Mouse (Mus musculus) stomach, postnatal 0 days (tissue): ENCODE results near the gene Gm17651. TPM values are rescaled to one million over a fixed set of nuclear protein-coding genes. Genes with fewer than 3 reads are reported as not detected.

Source experiments
- ATAC-seq: fragments of 200-750 bp; cut with Nextera tagmentation; 2 replicates; pipeline ENCODE4 v1.8.0; 2017; ENCODE audit not compliant: low FRiP score, low TSS enrichment
- DNase-seq: peaks from one replicate; pipeline ENCODE4 v3.0.0-alpha.2; 2016; ENCODE audit warnings: low spot score
- H3K27ac ChIP-seq: fragments of 300-500 bp; sonication (generic); replicated peaks from 2 replicates; pipeline ENCODE4 v1.5.1; 2014; ENCODE audit warnings: mild to moderate bottlenecking, control low read depth
- H3K27me3 ChIP-seq: fragments of 300-500 bp; sonication (generic); 2 replicates; pipeline ENCODE4 v1.6.1; 2014; ENCODE audit warnings: low read length; ENCODE audit not compliant: control insufficient read depth, insufficient read depth
- H3K36me3 ChIP-seq: fragments of 300-500 bp; sonication (generic); 2 replicates; pipeline ENCODE4 v1.6.1; 2014; ENCODE audit warnings: low read length, mixed read lengths; ENCODE audit not compliant: control insufficient read depth, insufficient read depth
- H3K4me1 ChIP-seq: fragments of 300-500 bp; sonication (generic); replicated peaks from 2 replicates; pipeline ENCODE4 v1.6.1; 2014; ENCODE audit warnings: antibody characterized with exemption; ENCODE audit not compliant: control insufficient read depth, insufficient read depth
- H3K4me2 ChIP-seq: fragments of 300-500 bp; sonication (generic); replicated peaks from 2 replicates; pipeline ENCODE4 v1.6.1; 2014; ENCODE audit warnings: low read depth, mild to moderate bottlenecking, control low read depth, moderate library complexity
- H3K4me3 ChIP-seq: fragments of 300-500 bp; sonication (generic); 2 replicates; pipeline ENCODE4 v1.5.1; 2014; ENCODE audit warnings: low read depth, low read length, control low read depth
- H3K9ac ChIP-seq: fragments of 300-500 bp; sonication (generic); 2 replicates; pipeline ENCODE4 v1.6.1; 2014; ENCODE audit warnings: mild to moderate bottlenecking, low read length, control low read depth, mixed read lengths
- H3K9me3 ChIP-seq: fragments of 300-500 bp; sonication (generic); 2 replicates; pipeline ENCODE4 v1.6.1; 2016; ENCODE audit warnings: low read length; ENCODE audit not compliant: control insufficient read depth
- CTCF ChIP-seq: IDR thresholded peaks from 2 replicates; pipeline ENCODE4 v1.5.1; 2016; ENCODE audit warnings: antibody characterized with exemption, low read depth, mild to moderate bottlenecking, moderate library complexity
- EP300 ChIP-seq: optimal IDR thresholded peaks from 2 replicates; pipeline ENCODE3; 2016; ENCODE audit warnings: antibody characterized with exemption
- WGBS: fragments of 180-500 bp; shearing (Covaris S2); extraction: QIAGEN DNeasy Blood & Tissue Kit; methylation state at CpG from one replicate; pipeline ENCODE4 v1.1.7; 2014; 5-methylcytosine and 5-hydroxymethylcytosine counted together
- polyA plus RNA-seq: library from polyadenylated mRNA; unstranded; fragments of >200 nt; fragmentation: Nextera tagmentation; extraction: Ambion mirVana; gene quantifications from 2 replicates; pipeline ENCODE4 v1.2.1, GENCODE M21; 2015

Gm17651 gene
- polyA plus RNA-seq, 1 experiment from 2014 or later: not detected

- Histone ChIP-seq H3K4me1 (no peaks in the 10 kb centered on the region), H3K4me3 (no peak overlapping the region), H3K9me3 (no peaks in the 10 kb centered on the region), H3K36me3 (0 out of 2 replicates have a peak, but pooled peaks cover 4% of the 10 kb centered on the region), H3K27ac (no peak overlapping the region), H3K27me3 (no peaks in the 10 kb centered on the region), H3K4me2 (no peak overlapping the region), H3K9ac (no peak overlapping the region)
- ATAC-seq (no peak), DNase-seq (no peak)
- TF ChIP-seq EP300 (no peak), CTCF (no peak)
- 97% methylated on average over 3 of the region's 3 CpGs for WGBS
Observed at GRCm38 (mm10) chr3:97676126-97676525, 1.6 kb upstream of the Gm17651 start.

DNA sequence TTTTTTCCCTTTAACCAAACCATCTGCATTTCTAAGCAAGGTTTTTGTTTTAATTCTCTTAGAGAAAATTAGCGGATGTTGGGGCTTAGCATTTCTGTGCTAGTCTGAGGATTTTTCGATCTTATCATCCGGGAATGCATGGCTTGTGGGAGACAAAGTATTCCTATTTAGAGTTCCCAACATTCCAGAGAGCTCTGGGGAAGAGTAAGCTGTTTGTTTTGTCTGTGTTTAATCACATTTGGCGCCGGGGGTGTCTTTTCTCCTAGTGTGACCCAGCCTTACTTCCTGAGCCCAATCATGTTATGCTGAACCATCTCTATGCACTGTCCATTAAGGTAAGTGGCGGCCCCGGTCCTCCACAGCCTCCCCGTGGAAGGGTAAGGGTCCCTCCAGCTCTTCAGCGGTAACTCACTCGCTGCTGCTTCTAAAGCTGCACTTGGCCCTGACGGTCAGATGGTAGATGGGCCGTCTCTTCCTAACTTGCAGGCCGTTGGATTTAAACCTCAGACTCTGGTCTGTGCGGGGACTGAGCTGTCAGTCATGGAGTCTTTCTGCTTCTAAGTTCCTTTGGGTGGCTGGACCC lies 7.3 kb downstream of the Gm17651 start:
- ATAC-seq (no peak), DNase-seq (no peak)
- WGBS: 66% methylated on average over 14 of the region's 14 CpGs
- Histone ChIP-seq H3K27ac (no peak overlapping the region), H3K4me3 (no peak overlapping the region), H3K9me3 (no peaks in the 10 kb centered on the region), H3K9ac (no peak overlapping the region), H3K4me1 (no peaks in the 10 kb centered on the region), H3K27me3 (no peaks in the 10 kb centered on the region), H3K4me2 (no peak overlapping the region), H3K36me3 (peaks cover 19% of the 10 kb centered on the region; the same call in 1 of the 2 replicates)
- no peak for TF ChIP-seq EP300
- TF ChIP-seq CTCF: no peak

DNA sequence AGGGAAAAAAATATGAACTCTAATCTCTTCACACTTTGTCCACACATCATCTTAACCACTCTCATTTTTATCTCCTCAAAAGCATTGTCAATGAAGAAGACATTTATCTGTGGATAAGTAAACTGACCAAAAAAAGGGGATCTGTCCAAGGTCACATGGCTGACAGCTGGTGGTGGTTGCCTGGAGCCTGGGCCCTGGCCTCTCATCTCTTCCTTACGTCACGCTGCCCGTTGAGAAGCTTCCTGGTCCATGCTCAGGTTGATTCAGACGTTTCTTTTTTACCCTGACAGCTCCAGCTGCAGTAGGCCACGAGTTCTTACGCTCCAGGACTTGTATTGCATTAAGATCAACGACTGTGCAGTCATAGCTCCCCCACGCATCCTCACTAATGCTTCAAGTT lies 8.3 kb downstream of the Gm17651 start:
- Histone ChIP-seq H3K9me3 (no peaks in the 10 kb centered on the region), H3K36me3 (peaks cover 15% of the 10 kb centered on the region; the same call in 1 of the 2 replicates), H3K4me1 (no peaks in the 10 kb centered on the region), H3K4me3 (no peak overlapping the region), H3K27ac (no peak overlapping the region), H3K27me3 (no peaks in the 10 kb centered on the region), H3K9ac (no peak overlapping the region), H3K4me2 (no peak overlapping the region)
- WGBS: 52% methylated on average over 8 of the region's 8 CpGs
- ATAC-seq (no peak), DNase-seq (no peak)
- TF ChIP-seq CTCF (no peak), EP300 (no peak)

- TF ChIP-seq CTCF (no peak), EP300 (no peak)
- Histone ChIP-seq H3K36me3 (peaks cover 15% of the 10 kb centered on the region; the same call in 1 of the 2 replicates), H3K4me2 (no peak overlapping the region), H3K9ac (no peak overlapping the region), H3K27me3 (no peaks in the 10 kb centered on the region), H3K27ac (no peak overlapping the region), H3K9me3 (no peaks in the 10 kb centered on the region), H3K4me3 (no peak overlapping the region), H3K4me1 (no peaks in the 10 kb centered on the region)
- 54% methylated on average over 9 of the region's 9 CpGs for WGBS
- ATAC-seq (no peak), DNase-seq (no peak)
Observed at GRCm38 (mm10) chr3:97665525-97665924, 9.0 kb downstream of the Gm17651 start.

DNA sequence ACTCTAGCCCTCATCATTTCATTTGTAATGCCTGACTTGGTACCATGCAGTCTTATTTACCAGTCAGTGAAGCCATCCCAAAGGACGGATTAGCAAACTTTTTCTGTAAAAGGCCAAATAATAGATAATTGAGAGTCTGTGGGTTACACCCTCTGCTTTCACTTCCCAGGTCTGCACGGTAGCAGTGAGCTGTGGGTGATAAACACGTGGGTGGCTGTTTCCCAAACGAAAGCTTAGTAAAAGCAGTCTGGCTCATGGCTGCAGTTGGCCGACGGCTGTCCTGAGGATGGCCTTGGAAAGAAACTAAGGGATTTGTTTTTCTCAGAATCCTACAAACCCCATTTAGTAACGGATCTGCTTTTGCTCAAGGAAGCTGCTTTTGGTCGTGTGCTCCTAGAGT lies 13.3 kb downstream of the Gm17651 start:
- Histone ChIP-seq H3K4me3 (no peak overlapping the region), H3K36me3 (peaks cover 5% of the 10 kb centered on the region; the same call in 1 of the 2 replicates), H3K9ac (no peak overlapping the region), H3K27ac (0 out of 2 replicates have a peak overlapping the region, but pooled peaks have one; percentile 35), H3K4me1 (0 out of 2 replicates have a peak, but pooled peaks cover 2% of the 10 kb centered on the region), H3K9me3 (no peaks in the 10 kb centered on the region), H3K27me3 (no peaks in the 10 kb centered on the region), H3K4me2 (no peak overlapping the region)
- TF ChIP-seq EP300: no peak
- TF ChIP-seq CTCF: no peak
- DNase-seq: no peak
- no peak for ATAC-seq
- WGBS: 36% methylated on average over 8 of the region's 8 CpGs

GRCm38 (mm10) chr3:97659746-97660145 lies 14.7 kb downstream of the Gm17651 start:
- peak; percentile 23 for DNase-seq
- Histone ChIP-seq H3K36me3 (peaks cover 2% of the 10 kb centered on the region; the same call in 1 of the 2 replicates), H3K4me3 (peak overlapping the region; percentile 89), H3K27me3 (no peaks in the 10 kb centered on the region), H3K9me3 (no peaks in the 10 kb centered on the region), H3K4me1 (0 out of 2 replicates have a peak, but pooled peaks cover 2% of the 10 kb centered on the region), H3K27ac (0 out of 2 replicates have a peak overlapping the region, but pooled peaks have one; percentile 20), H3K4me2 (peak overlapping the region; percentile 82), H3K9ac (no peak overlapping the region)
- TF ChIP-seq CTCF (no peak), EP300 (no peak)
- ATAC-seq: peak; percentile 20; the same call in 1 of the 2 replicates
- WGBS: 81% methylated on average over 7 of the region's 7 CpGs
